Mouse (Mus musculus) kidney, embryonic 15.5 days (tissue): Measurements from ENCODE around the gene Gm10037. TPM values are rescaled to one million over a fixed set of nuclear protein-coding genes. Genes with fewer than 3 reads are reported as not detected.
A peak's percentile ranks its signal among the peaks of the same experiment; 100 is the strongest.
"Not testable (repeated sequence)": the region's sequence is repeated elsewhere in the genome, so short reads cannot be mapped to it uniquely, and the experiment has no call there.

Source experiments
- ATAC-seq: fragments of 200-750 bp; cut with Nextera tagmentation; replicated peaks from 2 replicates; pipeline ENCODE4 v1.8.0; 2017; ENCODE audit warnings: moderate TSS enrichment; ENCODE audit not compliant: low FRiP score
- H3K27ac ChIP-seq: fragments of 300-500 bp; sonication (generic); 2 replicates; pipeline ENCODE4 v1.5.1; 2015; ENCODE audit warnings: mild to moderate bottlenecking, inconsistent platforms
- H3K27me3 ChIP-seq: fragments of 300-500 bp; sonication (generic); 2 replicates; pipeline ENCODE4 v1.6.1; 2015; ENCODE audit warnings: inconsistent platforms
- H3K36me3 ChIP-seq: fragments of 300-500 bp; sonication (generic); 2 replicates; pipeline ENCODE4 v1.6.1; 2015; ENCODE audit warnings: inconsistent platforms
- H3K4me1 ChIP-seq: fragments of 300-500 bp; sonication (generic); 2 replicates; pipeline ENCODE4 v1.6.1; 2015; ENCODE audit warnings: inconsistent platforms
- H3K4me2 ChIP-seq: fragments of 300-500 bp; sonication (generic); 2 replicates; pipeline ENCODE4 v1.6.1; 2015; ENCODE audit warnings: moderate library complexity, mild to moderate bottlenecking, inconsistent platforms
- H3K4me3 ChIP-seq: fragments of 300-500 bp; sonication (generic); replicated peaks from 2 replicates; pipeline ENCODE4 v1.5.1; 2015; ENCODE audit warnings: mild to moderate bottlenecking, inconsistent platforms
- H3K9ac ChIP-seq: fragments of 300-500 bp; sonication (generic); 2 replicates; pipeline ENCODE4 v1.6.1; 2015; ENCODE audit warnings: mild to moderate bottlenecking, inconsistent platforms
- H3K9me3 ChIP-seq: fragments of 300-500 bp; sonication (generic); replicated peaks from 2 replicates; pipeline ENCODE4 v1.6.1; 2016; ENCODE audit warnings: inconsistent platforms
- WGBS: fragments of 180-500 bp; shearing (Covaris S2); methylation state at CpG from one replicate; pipeline ENCODE4 v1.1.7; 2015; ENCODE audit warnings: mixed read lengths; 5-methylcytosine and 5-hydroxymethylcytosine counted together
- polyA plus RNA-seq: library from polyadenylated mRNA; unstranded; fragments of >200 nt; fragmentation: Nextera tagmentation; extraction: Ambion mirVana; gene quantifications from 2 replicates; pipeline ENCODE4 v1.2.1, GENCODE M21; 2015

Gm10037 gene
- polyA plus RNA-seq, 1 experiment from 2014 or later: 4.0 TPM

DNA sequence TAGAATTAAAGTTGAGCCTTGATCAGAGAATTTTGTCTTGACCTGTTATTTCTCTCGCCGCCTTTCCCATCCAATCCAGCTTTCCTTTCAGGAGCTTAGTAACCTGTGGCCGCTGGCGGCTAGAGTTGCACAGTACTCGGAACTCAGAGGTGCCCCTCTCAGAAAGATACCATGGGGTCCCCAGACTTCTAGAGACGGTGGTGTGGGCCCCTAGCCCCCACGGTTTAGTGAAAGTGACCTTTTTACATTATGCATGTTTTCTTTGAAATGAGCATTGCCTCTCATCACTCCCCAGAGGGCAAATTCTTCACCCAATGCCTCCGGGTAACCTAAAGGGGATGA is 13.9 kb downstream of the Gm10037 start:
- WGBS: 25% methylated on average over 8 of the region's 8 CpGs
- 0 out of 2 replicates have a peak, but pooled peaks have one; percentile 43 for ATAC-seq

DNA sequence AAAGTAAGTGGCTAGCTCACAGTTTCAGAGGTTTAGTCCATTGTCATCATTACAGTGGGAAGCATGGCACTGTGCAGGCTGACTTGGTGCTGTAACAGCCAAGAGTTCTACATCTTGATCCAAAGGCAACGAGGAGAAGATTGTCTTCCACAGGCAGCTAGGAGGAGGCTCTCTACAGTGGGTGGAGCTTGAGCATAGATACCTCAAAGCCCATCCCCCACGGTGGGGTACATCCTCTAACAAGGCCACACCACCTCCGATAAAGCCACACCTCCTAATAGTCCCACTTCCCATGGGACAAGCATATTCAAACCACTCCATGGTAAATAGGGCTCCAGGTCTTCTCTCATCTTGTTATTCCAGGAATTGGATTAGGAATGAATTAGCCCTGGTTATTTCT is 19.5 kb downstream of the Gm10037 start:
- 84% methylated on average over 3 of the region's 3 CpGs for WGBS
- no peak overlapping the region for H3K9ac ChIP-seq
- H3K9me3 ChIP-seq: no peaks in the 10 kb centered on the region
- no peak overlapping the region for H3K4me3 ChIP-seq
- H3K27ac ChIP-seq: no peak overlapping the region
- H3K36me3 ChIP-seq: no peaks in the 10 kb centered on the region
- ATAC-seq: no peak
- H3K4me2 ChIP-seq: no peak overlapping the region
- H3K4me1 ChIP-seq: no peaks in the 10 kb centered on the region
- H3K27me3 ChIP-seq: no peaks in the 10 kb centered on the region

More for the DNA sequence above, 13.9 kb downstream of the Gm10037 start:
- Histone ChIP-seq H3K27ac (no peak overlapping the region), H3K27me3 (no peaks in the 10 kb centered on the region), H3K4me3 (peak overlapping the region; percentile 42), H3K36me3 (no peaks in the 10 kb centered on the region), H3K4me2 (peak overlapping the region; percentile 60), H3K9me3 (no peaks in the 10 kb centered on the region), H3K9ac (peak overlapping the region; percentile 23; the same call in 1 of the 2 replicates), H3K4me1 (peaks cover 8% of the 10 kb centered on the region; the same call in 1 of the 2 replicates)

DNA sequence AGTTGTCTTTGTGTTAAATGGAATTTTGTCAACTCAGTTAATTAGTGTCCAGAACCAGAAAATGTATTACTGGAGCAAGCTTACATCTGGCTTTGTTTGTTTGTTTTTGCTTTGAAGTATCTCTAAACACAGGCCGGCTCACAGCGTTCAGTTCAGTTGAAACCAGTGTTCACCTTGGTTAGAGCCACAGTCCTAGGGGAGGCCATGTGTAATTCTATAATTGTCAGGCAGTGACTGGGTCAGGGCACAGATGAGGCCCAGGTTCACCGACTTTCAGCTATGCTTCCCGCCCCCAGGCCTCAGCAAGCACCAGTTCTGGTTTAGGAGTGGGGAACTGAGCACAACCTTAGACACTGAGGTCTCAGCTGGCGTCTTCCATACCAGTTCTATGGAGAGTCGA is 22.2 kb downstream of the Gm10037 start:
- H3K27me3 ChIP-seq: no peaks in the 10 kb centered on the region
- peak; percentile 60; the same call in 1 of the 2 replicates for ATAC-seq
- H3K9ac ChIP-seq: no peak overlapping the region
- H3K4me2 ChIP-seq: no peak overlapping the region
- H3K4me3 ChIP-seq: no peak overlapping the region
- H3K9me3 ChIP-seq: no peaks in the 10 kb centered on the region
- no peak overlapping the region for H3K27ac ChIP-seq
- no peaks in the 10 kb centered on the region for H3K36me3 ChIP-seq
- 55% methylated on average over 6 of the region's 6 CpGs for WGBS
- H3K4me1 ChIP-seq: no peaks in the 10 kb centered on the region

DNA sequence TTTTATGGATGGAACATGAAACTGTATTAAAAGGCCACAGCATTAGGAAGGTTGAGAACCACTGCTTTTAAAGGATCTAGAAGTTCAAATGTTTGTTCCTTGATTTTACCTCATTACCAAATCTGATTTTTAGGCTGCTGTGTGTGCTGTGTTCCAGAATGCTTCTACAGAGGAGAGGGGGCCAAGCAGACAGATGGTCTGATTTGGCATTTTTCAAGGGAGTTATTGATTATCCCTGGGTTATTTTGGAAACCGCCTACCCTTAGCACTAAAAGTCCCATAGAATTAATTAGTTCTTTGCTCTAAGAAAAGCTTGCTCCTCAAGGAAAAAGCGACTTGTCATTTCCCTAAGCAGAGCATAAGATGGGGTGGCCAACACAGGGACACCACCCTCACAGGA is 23.1 kb downstream of the Gm10037 start:
- H3K4me3 ChIP-seq: no peak overlapping the region
- H3K4me1 ChIP-seq: no peaks in the 10 kb centered on the region
- H3K36me3 ChIP-seq: no peaks in the 10 kb centered on the region
- H3K27me3 ChIP-seq: no peaks in the 10 kb centered on the region
- no peak for ATAC-seq
- no peaks in the 10 kb centered on the region for H3K9me3 ChIP-seq
- WGBS: 89% methylated on average over 2 of the region's 2 CpGs
- no peak overlapping the region for H3K9ac ChIP-seq
- no peak overlapping the region for H3K4me2 ChIP-seq
- no peak overlapping the region for H3K27ac ChIP-seq

DNA sequence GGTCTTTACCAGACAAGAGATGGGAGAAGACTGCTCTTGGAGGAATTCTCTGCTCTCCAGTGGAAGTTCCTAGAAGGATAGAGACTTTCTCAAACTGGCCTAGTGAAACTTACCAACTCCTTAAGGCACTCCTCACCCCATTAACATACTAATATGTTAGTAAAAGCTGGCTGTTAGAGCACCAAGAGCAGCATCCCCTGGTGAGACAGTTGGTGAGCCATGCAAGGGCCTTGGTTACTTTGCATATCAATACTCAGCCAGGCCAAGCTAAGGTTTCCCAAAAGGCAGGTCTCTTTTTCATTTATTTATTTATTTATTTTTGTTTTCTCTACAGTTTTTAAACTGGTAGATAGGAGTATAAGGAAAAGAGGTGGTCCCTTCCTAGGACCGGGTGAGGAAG is 26.4 kb downstream of the Gm10037 start:
- no peak overlapping the region for H3K4me2 ChIP-seq
- H3K4me3 ChIP-seq: no peak overlapping the region
- 20% methylated on average over 1 of the region's 1 CpGs for WGBS
- H3K27me3 ChIP-seq: no peaks in the 10 kb centered on the region
- ATAC-seq: no peak
- no peak overlapping the region for H3K9ac ChIP-seq
- H3K36me3 ChIP-seq: no peaks in the 10 kb centered on the region
- no peaks in the 10 kb centered on the region for H3K4me1 ChIP-seq
- H3K9me3 ChIP-seq: no peaks in the 10 kb centered on the region
- H3K27ac ChIP-seq: no peak overlapping the region

DNA sequence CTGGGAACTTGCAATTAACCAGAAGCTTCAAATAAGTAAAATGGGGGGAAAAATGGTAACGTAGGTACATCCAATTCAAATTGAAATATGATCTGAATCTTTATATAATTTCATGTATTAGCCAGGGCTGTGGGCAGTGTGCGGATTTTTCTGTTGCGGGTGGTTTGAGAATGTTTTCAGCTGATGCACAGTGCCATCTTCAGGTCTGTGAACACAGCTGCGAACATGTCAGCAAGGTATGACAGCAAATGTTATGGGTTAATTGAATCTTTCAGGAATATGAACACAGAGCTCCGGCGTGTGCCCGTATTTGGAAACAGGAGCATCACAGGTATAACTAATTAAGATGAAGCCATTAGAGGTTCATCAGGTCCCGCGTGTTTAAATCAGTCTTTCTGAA is 31.6 kb downstream of the Gm10037 start:
- Histone ChIP-seq H3K4me2 (no peak overlapping the region), H3K4me1 (no peaks in the 10 kb centered on the region), H3K9me3 (no peaks in the 10 kb centered on the region), H3K9ac (no peak overlapping the region), H3K27ac (no peak overlapping the region), H3K36me3 (no peaks in the 10 kb centered on the region), H3K27me3 (no peaks in the 10 kb centered on the region), H3K4me3 (no peak overlapping the region)
- 82% methylated on average over 9 of the region's 9 CpGs for WGBS
- no peak for ATAC-seq

DNA sequence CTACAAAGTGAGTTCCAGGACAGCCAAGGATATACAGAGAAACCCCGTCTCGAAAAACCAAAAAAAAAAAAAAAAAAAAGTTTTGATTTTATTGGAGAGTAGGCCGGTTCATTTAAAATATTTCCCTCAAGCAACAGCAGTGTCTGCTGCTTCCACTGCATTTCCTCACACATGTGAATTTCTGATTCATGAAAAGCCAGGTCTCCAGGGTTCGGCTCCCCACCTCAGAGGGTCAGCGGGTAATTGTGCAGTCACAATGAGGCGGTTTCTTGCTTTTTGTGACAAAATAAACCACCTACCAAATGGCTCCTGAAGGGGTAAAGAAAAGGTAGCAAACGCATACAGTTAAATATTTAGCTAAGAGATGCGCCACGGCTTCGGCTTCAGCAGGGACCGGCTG is 32.1 kb downstream of the Gm10037 start, which contains the start of gene BC048507:
Gene BC048507 (plus strand): TSS at position 301 of the 400 bp plus-strand sequence.
- Histone ChIP-seq H3K4me2 (no peak within 1 kb of the TSS), H3K4me3 (no peak within 1 kb of the TSS), H3K27me3 (no peaks in the 10 kb centered on the region), H3K36me3 (no peaks in the 10 kb centered on the region), H3K9ac (no peak within 1 kb of the TSS), H3K9me3 (no peaks in the 10 kb centered on the region), H3K27ac (no peak within 1 kb of the TSS), H3K4me1 (no peaks in the 10 kb centered on the region)
- ATAC-seq: no peak
- 85% methylated on average over 11 of the region's 11 CpGs for WGBS

DNA sequence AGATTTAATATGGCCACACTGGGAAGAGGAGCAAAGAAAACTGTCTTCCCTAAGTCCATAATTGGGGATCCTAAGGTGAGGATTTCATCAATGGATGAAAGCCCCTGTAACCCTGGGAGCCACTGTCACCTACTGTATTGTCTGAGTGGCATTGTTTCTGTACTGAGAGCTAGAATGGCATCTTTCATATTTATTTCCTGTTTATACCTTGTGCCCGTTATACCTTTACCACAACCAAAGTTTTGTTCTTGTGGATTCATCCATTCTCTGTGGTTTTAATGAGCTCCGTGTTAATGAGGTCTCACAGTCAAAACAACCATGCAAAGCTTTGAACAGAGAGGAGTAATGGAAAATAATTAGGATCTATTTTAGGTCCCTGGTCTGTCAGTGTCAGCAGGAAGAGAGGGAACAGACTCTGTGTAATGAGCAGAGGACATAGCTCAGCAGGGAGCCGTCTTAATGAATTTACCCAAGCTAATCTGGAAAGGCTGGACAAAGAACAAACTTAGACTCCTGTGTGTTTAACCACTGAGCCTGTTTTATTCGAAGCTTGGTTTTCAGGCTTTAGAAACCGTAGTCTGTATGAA is 34.0 kb downstream of the Gm10037 start:
- Histone ChIP-seq H3K27ac (no peak overlapping the region), H3K4me3 (no peak overlapping the region), H3K4me1 (no peaks in the 10 kb centered on the region), H3K36me3 (no peaks in the 10 kb centered on the region), H3K27me3 (no peaks in the 10 kb centered on the region), H3K9ac (no peak overlapping the region), H3K9me3 (no peaks in the 10 kb centered on the region), H3K4me2 (no peak overlapping the region)
- no peak for ATAC-seq
- 72% methylated on average over 5 of the region's 5 CpGs for WGBS

DNA sequence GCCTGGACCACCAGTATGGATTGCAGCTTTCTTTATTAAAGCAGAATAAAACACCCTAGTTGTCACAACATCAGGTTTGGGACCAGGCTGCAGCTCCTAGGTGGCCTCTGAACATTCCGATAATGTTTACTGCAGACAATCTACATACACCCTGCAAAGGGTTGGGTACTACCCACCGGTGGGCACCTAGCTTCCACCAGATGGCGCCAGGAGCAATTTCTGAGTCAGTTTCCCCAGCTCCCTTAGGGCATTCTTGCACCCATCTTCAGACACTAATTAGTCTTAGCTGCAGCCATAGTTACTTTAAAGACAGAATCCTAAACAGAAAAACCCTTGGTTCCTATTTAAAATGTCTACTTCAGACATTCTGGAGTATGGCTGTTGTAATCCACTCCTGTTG is 37.0 kb downstream of the Gm10037 start:
- peak; percentile 62; the same call in 1 of the 2 replicates for ATAC-seq
- no peak overlapping the region for H3K27ac ChIP-seq
- no peaks in the 10 kb centered on the region for H3K36me3 ChIP-seq
- H3K27me3 ChIP-seq: no peaks in the 10 kb centered on the region
- 28% methylated on average over 3 of the region's 3 CpGs for WGBS
- no peak overlapping the region for H3K9ac ChIP-seq
- H3K9me3 ChIP-seq: no peaks in the 10 kb centered on the region
- no peak overlapping the region for H3K4me3 ChIP-seq
- no peaks in the 10 kb centered on the region for H3K4me1 ChIP-seq
- H3K4me2 ChIP-seq: no peak overlapping the region

DNA sequence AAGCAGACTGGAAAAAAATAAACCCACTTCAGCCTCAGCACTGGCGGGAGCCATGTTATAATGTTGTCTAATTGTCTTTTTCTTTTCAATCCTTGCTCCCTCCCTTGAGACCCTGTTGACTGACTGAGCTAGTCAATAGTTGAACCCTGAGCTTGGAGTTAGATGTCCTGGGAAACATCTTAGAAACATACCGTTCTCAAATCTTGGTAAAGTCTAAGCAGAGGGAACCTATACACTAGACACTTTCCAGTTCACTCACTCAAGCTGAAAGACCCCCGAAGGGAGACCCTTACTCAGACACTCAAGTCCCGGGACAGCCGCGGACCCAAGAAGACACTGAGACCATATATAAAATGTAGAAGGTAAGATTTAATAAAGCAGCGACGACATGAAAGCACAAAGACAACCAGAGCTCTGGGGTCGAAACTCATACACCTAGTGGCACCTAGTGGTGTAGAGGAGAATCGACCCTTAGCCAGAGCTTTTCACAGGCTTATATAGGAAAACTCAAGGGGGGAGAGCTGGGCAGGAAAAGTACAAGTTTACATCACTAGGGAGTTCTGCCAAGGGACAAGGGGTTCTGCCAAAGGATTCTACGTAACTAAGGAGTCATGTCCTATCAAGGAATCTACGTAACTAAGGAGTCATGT is 45.3 kb downstream of the Gm10037 start:
- ATAC-seq: peak; percentile 40; the same call in 1 of the 2 replicates
- not testable (repeated sequence) for H3K4me3 ChIP-seq, H3K9me3 ChIP-seq, H3K9ac ChIP-seq, H3K4me1 ChIP-seq, H3K27me3 ChIP-seq, H3K4me2 ChIP-seq, H3K36me3 ChIP-seq, H3K27ac ChIP-seq
- 35% methylated on average over 8 of the region's 12 CpGs for WGBS

DNA sequence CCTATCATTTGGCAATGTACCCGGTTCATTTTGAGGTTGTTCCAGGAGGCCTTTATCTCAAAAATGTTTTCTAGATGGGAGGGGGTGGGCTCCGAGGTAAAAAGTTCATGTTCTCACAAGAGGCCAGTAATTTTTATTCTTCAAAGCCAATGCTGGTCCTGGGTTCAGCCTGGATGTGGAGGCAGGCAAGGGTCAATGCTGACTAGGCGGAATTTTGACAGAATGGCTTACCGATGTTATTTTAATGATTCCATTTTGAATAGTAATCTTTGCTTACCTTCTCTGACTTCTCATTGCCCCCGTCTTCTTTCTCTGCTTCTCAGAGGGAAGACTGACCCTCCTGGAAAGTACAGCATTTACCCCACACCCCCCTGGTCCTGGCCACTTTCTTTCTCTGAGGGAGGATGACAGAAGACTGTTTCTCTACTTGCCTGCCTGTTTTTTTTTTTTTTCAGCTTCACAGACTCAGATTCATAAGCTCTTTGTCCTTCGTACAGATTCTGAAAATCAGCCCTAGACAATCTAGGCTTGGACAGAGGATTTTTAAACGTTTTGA is 45.9 kb downstream of the Gm10037 start:
- Histone ChIP-seq H3K27me3 (no peaks in the 10 kb centered on the region), H3K27ac (peak overlapping the region; percentile 41; the same call in 1 of the 2 replicates), H3K36me3 (no peaks in the 10 kb centered on the region), H3K9ac (no peak overlapping the region), H3K4me3 (no peak overlapping the region), H3K4me1 (no peaks in the 10 kb centered on the region), H3K4me2 (no peak overlapping the region), H3K9me3 (no peaks in the 10 kb centered on the region)
- peak; percentile 79; the same call in 1 of the 2 replicates for ATAC-seq
- 48% methylated on average over 6 of the region's 7 CpGs for whole genome bisulfite sequencing

DNA sequence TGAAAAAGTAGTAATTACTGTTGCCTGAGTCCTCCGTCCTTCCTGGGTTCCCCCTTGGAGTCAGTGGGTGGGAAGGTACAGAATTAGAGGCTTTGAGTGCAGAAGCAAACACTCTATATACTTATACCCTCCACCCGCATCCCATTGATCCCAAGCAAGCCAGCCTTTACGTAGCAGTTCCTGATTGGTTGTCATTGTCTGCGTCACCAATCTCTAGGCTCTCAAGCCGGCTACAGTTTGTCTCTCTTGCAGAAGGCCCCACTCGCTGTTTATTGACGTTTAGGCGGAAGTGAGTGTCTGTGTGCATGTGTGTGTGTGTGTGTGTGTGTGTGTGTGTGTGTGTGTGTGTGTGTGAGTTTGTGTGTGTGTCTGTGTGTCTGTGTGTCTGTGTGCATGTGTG is 53.1 kb downstream of the Gm10037 start:
- ATAC-seq: no peak
- Histone ChIP-seq H3K9ac (no peak overlapping the region), H3K4me2 (no peak overlapping the region), H3K27ac (no peak overlapping the region), H3K36me3 (no peaks in the 10 kb centered on the region), H3K4me3 (no peak overlapping the region), H3K27me3 (no peaks in the 10 kb centered on the region), H3K9me3 (0 out of 2 replicates have a peak, but pooled peaks cover 8% of the 10 kb centered on the region), H3K4me1 (no peaks in the 10 kb centered on the region)
- 88% methylated on average over 8 of the region's 8 CpGs for WGBS
